Mouse (Mus musculus) kidney, adult 2 months (tissue): Measurements from ENCODE around the gene Grik1.

Experiments
- CTCF ChIP-seq: fragments of 200-500 bp; conservative IDR thresholded peaks from 2 replicates; pipeline ENCODE4 v1.5.1; 2011; ENCODE audit warnings: low read depth, mild to moderate bottlenecking, control low read depth, low read length, moderate library complexity, mixed read lengths; ENCODE audit not compliant: insufficient read depth, insufficient read length
- POLR2A ChIP-seq: fragments of 200-500 bp; IDR thresholded peaks from one replicate; pipeline ENCODE4 v1.6.1; 2011; ENCODE audit warnings: low read depth, low read length, control low read depth

DNA sequence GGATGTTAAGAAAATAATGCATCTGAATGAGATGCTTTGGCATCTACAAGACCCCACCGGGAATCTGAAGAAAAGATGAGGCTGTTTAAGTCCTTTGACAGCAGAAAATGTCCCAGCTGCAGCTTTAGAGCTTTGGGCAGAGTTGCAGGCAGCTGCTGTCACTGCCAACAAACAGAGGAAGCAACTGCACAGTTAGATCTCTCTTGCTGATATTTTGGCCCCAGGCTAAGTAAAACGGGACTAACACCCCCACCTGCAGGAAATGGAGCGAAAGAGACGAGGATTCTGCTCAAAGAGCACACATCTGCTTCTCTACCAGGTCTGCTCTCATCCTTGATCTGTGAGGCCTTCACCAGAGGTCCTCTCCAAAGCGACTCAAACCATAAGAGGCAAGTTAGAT, 77.5 kb downstream of the Grik1 start:
- TF ChIP-seq POLR2A (no peak), CTCF (no peak)
